Mouse (Mus musculus) kidney, embryonic 14.5 days (tissue): ENCODE measurements at regions not wholly inside any gene's neighbourhood (a gene's known extent, or its start where the extent isn't known, plus 50 kb on each side); places are given as distances from the start of the nearest gene placed in this dataset.
A peak's percentile ranks its signal among the peaks of the same experiment; 100 is the strongest.

Experiments used
- ATAC-seq: fragments of 200-750 bp; cut with Nextera tagmentation; 2 replicates; pipeline ENCODE4 v1.8.0; 2017; ENCODE audit warnings: moderate number of reproducible peaks, mild to moderate bottlenecking, moderate TSS enrichment, moderate library complexity; ENCODE audit not compliant: low FRiP score, low TSS enrichment
- H3K27ac ChIP-seq: fragments of 300-500 bp; sonication (generic); 2 replicates; pipeline ENCODE4 v1.5.1; 2014; ENCODE audit warnings: low read depth, mild to moderate bottlenecking, low read length, moderate library complexity, mixed read lengths
- H3K27me3 ChIP-seq: fragments of 300-500 bp; sonication (generic); 2 replicates; pipeline ENCODE4 v1.6.1; 2014; ENCODE audit warnings: mild to moderate bottlenecking, low read length; ENCODE audit not compliant: control insufficient read depth, insufficient read depth
- H3K36me3 ChIP-seq: fragments of 300-500 bp; sonication (generic); 2 replicates; pipeline ENCODE4 v1.6.1; 2014; ENCODE audit warnings: low read length, mixed read lengths; ENCODE audit not compliant: control insufficient read depth, insufficient read depth
- H3K4me1 ChIP-seq: fragments of 300-500 bp; sonication (generic); 2 replicates; pipeline ENCODE4 v1.6.1; 2014; ENCODE audit warnings: low read length, mixed read lengths; ENCODE audit not compliant: control insufficient read depth, insufficient read depth
- H3K4me2 ChIP-seq: fragments of 300-500 bp; sonication (generic); replicated peaks from 2 replicates; pipeline ENCODE4 v1.6.1; 2014; ENCODE audit warnings: low read depth, mild to moderate bottlenecking, low read length
- H3K4me3 ChIP-seq: fragments of 300-500 bp; sonication (generic); 2 replicates; pipeline ENCODE4 v1.5.1; 2014; ENCODE audit warnings: mild to moderate bottlenecking, low read length
- H3K9ac ChIP-seq: fragments of 300-500 bp; sonication (generic); 2 replicates; pipeline ENCODE4 v1.6.1; 2014; ENCODE audit warnings: low read depth, mild to moderate bottlenecking, low read length, moderate library complexity
- H3K9me3 ChIP-seq: fragments of 300-500 bp; sonication (generic); 2 replicates; pipeline ENCODE4 v1.6.1; 2016; ENCODE audit warnings: low read length; ENCODE audit not compliant: control insufficient read depth
- WGBS: fragments of 180-500 bp; shearing (Covaris S2); extraction: QIAGEN DNeasy Blood & Tissue Kit; methylation state at CpG from one replicate; pipeline ENCODE4 v1.1.7; 2014; 5-methylcytosine and 5-hydroxymethylcytosine counted together

GRCm38 (mm10) chr10:70826706-70827105 lies 170.9 kb upstream of the Phyhipl start:
- no peak overlapping the region for H3K9ac ChIP-seq
- no peaks in the 10 kb centered on the region for H3K4me1 ChIP-seq
- ATAC-seq, result no peak
- H3K27me3 ChIP-seq, result no peaks in the 10 kb centered on the region
- H3K36me3 ChIP-seq, result no peaks in the 10 kb centered on the region
- H3K9me3 ChIP-seq, result no peaks in the 10 kb centered on the region
- 85% methylated on average over 7 of the region's 7 CpGs for WGBS
- H3K27ac ChIP-seq, result no peak overlapping the region
- H3K4me2 ChIP-seq, result no peak overlapping the region
- no peak overlapping the region for H3K4me3 ChIP-seq

- H3K4me2 ChIP-seq, result no peak overlapping the region
- WGBS, result 87% methylated on average over 4 of the region's 4 CpGs
- no peaks in the 10 kb centered on the region for H3K27me3 ChIP-seq
- no peak overlapping the region for H3K9ac ChIP-seq
- H3K27ac ChIP-seq, result no peak overlapping the region
- ATAC-seq, result no peak
- H3K4me1 ChIP-seq, result no peaks in the 10 kb centered on the region
- no peaks in the 10 kb centered on the region for H3K9me3 ChIP-seq
- H3K36me3 ChIP-seq, result no peaks in the 10 kb centered on the region
- no peak overlapping the region for H3K4me3 ChIP-seq
Measured at GRCm38 (mm10) chr10:70825451-70825850, 169.7 kb upstream of the Phyhipl start.

DNA sequence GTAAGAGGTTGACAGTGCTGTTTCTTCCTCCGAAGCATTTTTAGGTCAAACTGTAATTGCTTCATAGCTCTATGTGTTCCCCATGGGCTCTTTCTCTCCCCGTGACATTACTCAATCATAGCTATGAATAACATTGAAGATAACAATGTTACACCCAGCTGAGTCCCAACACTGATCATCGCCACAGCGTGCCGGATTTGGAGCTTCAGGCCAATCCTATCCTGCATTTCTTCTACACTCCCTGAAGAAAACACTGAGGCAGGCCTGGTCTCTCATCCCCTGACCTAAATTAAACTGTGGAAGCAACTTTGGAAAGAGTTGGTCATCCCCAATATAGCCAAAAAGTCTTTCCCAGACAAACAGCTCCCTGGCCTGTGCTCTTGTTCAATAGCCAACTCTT lies 168.7 kb upstream of the Phyhipl start:
- Histone ChIP-seq H3K4me2 (no peak overlapping the region), H3K4me3 (no peak overlapping the region), H3K36me3 (no peaks in the 10 kb centered on the region), H3K9me3 (no peaks in the 10 kb centered on the region), H3K27me3 (no peaks in the 10 kb centered on the region), H3K4me1 (no peaks in the 10 kb centered on the region), H3K27ac (no peak overlapping the region), H3K9ac (no peak overlapping the region)
- 92% methylated on average over 5 of the region's 5 CpGs for WGBS
- no peak for ATAC-seq

GRCm38 (mm10) chr10:70819951-70820350 lies 164.2 kb upstream of the Phyhipl start:
- no peak overlapping the region for H3K27ac ChIP-seq
- no peak overlapping the region for H3K9ac ChIP-seq
- 69% methylated on average over 2 of the region's 2 CpGs for WGBS

GRCm38 (mm10) chr10:70814354-70815131 lies 158.8 kb upstream of the Phyhipl start:
- ATAC-seq, result no peak
- WGBS, result 62% methylated on average over 15 of the region's 15 CpGs
- Histone ChIP-seq H3K36me3 (no peaks in the 10 kb centered on the region), H3K4me2 (no peak overlapping the region), H3K4me3 (no peak overlapping the region), H3K9me3 (no peaks in the 10 kb centered on the region; the same call in 1 of the 2 replicates), H3K4me1 (no peaks in the 10 kb centered on the region), H3K9ac (no peak overlapping the region), H3K27ac (no peak overlapping the region), H3K27me3 (no peaks in the 10 kb centered on the region)

More at GRCm38 (mm10) chr10:70819951-70820350, 164.2 kb upstream of the Phyhipl start:
- no peaks in the 10 kb centered on the region for H3K36me3 ChIP-seq
- no peaks in the 10 kb centered on the region for H3K27me3 ChIP-seq
- H3K4me2 ChIP-seq, result no peak overlapping the region
- no peaks in the 10 kb centered on the region for H3K4me1 ChIP-seq
- ATAC-seq, result no peak
- no peak overlapping the region for H3K4me3 ChIP-seq
- no peaks in the 10 kb centered on the region for H3K9me3 ChIP-seq

GRCm38 (mm10) chr10:70809411-70809810 lies 153.6 kb upstream of the Phyhipl start:
- ATAC-seq, result no peak
- H3K9me3 ChIP-seq, result no peaks in the 10 kb centered on the region; the same call in 1 of the 2 replicates
- no peaks in the 10 kb centered on the region for H3K27me3 ChIP-seq
- WGBS, result 70% methylated on average over 3 of the region's 3 CpGs
- H3K4me2 ChIP-seq, result no peak overlapping the region
- no peaks in the 10 kb centered on the region for H3K4me1 ChIP-seq
- no peak overlapping the region for H3K4me3 ChIP-seq
- H3K27ac ChIP-seq, result no peak overlapping the region
- no peak overlapping the region for H3K9ac ChIP-seq
- H3K36me3 ChIP-seq, result no peaks in the 10 kb centered on the region

- Histone ChIP-seq H3K9me3 (no peaks in the 10 kb centered on the region; the same call in 1 of the 2 replicates), H3K4me3 (no peak overlapping the region), H3K27me3 (no peaks in the 10 kb centered on the region), H3K4me1 (no peaks in the 10 kb centered on the region), H3K9ac (no peak overlapping the region), H3K36me3 (no peaks in the 10 kb centered on the region), H3K27ac (no peak overlapping the region), H3K4me2 (no peak overlapping the region)
- no peak for ATAC-seq
- whole genome bisulfite sequencing, result 52% methylated on average over 9 of the region's 9 CpGs
Measured at GRCm38 (mm10) chr10:70806786-70807385, 151.1 kb upstream of the Phyhipl start.

- Histone ChIP-seq H3K4me2 (peak overlapping the region; percentile 10; the same call in 1 of the 2 replicates), H3K36me3 (no peaks in the 10 kb centered on the region), H3K27me3 (no peaks in the 10 kb centered on the region), H3K4me3 (no peak overlapping the region), H3K9me3 (no peaks in the 10 kb centered on the region), H3K4me1 (peaks cover 5% of the 10 kb centered on the region; the same call in 1 of the 2 replicates), H3K9ac (no peak overlapping the region), H3K27ac (no peak overlapping the region)
- ATAC-seq, result peak; percentile 57; the same call in 1 of the 2 replicates
- 43% methylated on average over 11 of the region's 11 CpGs for WGBS
Measured at GRCm38 (mm10) chr10:70800736-70801306, 145.1 kb upstream of the Phyhipl start.

GRCm38 (mm10) chr10:70799906-70800305 lies 144.1 kb upstream of the Phyhipl start:
- no peak overlapping the region for H3K27ac ChIP-seq
- no peak overlapping the region for H3K4me2 ChIP-seq
- no peaks in the 10 kb centered on the region for H3K36me3 ChIP-seq
- peaks cover 5% of the 10 kb centered on the region; the same call in 1 of the 2 replicates for H3K4me1 ChIP-seq
- 87% methylated on average over 5 of the region's 5 CpGs for WGBS
- H3K27me3 ChIP-seq, result no peaks in the 10 kb centered on the region
- ATAC-seq, result no peak
- H3K4me3 ChIP-seq, result no peak overlapping the region
- H3K9me3 ChIP-seq, result no peaks in the 10 kb centered on the region
- H3K9ac ChIP-seq, result no peak overlapping the region
